Mouse (Mus musculus) T-helper 2 cell (primary cell): ENCODE measurements around the gene Golga3.

Source experiments
- in situ Hi-C: fragments of 300-600 bp; cut with MboI, MseI; formaldehyde crosslinking; loops from one replicate; pipeline ENCODE4 v1.15.1; 2025; ENCODE audit warnings: high pct_unique_total_duplicates

Golga3 gene

GRCm38 (mm10) chr5:110176362-110177020 lies at the start of gene Golga3:
Golga3 (plus strand) TSS chr5:110176701.
- in situ Hi-C loops: loop anchor here (5.0 kb wide), 1 partner anchor 56 kb away; the partner anchor contains the start of gene Ankle2

DNA sequence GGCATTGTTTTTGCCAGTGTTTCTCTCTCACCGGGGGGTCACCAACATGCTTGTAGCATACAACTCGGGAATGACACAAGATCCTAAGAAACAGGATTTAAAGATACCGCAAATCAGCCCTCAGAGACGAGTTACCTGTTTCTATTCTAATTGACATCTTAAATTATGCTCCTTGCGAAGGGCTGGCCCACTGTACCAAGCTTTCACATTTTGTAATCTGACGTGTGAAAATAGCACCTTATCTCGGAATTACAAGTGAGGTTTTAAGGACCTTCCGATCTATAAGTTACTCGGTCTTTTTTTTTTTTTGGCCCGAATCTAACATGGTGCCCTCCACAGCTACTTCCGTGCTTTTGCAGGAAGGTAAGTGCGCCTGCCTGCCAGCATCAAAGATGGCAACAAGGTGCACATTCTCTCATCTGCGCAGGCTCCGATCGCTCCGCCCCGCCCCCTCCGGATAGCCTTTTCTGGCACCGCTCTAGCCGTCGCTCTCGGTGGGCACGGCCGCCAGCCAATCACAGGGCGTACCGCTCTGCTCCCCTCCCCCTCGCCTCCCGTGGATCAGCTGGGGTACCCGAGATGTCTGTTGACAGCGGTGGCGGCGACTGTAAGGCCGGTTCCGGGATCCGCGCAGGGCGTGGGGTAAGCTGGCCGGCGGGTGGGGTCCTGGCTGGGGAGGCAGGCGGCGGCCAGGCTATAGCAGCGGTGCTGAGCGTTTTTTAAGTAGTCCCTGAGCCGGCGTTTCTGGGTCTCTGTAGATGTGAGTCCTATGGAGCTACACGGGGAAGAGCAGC lies 41.0 kb upstream of the Golga3 start, which contains the start of gene Chfr:
TSS of gene Chfr (plus strand) at position 550 of the 794 bp plus-strand sequence.
- in situ Hi-C loops: no loop called here

DNA sequence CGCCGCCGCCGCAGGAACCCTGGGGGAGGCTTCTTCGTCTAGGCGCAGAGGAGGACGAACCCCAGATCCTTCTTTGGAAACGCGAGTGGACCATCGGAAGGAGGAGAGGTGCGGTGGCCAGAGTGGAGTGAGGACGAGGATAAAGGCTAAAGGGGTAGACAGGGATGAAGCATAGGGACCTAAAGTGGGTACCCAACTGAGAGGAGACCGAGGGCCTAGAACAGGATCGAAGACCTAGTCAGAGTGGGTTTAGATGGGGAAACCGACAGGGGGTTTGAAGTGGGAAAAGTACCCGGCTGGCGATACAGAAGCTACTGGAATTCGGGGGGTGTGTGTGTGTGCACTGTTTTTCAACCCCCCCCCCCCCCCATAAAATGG lies 40.4 kb upstream of the Golga3 start:
- in situ Hi-C loops: no loop called here

- in situ Hi-C loops: no loop called here
Observed at GRCm38 (mm10) chr5:110137816-110138215, 38.7 kb upstream of the Golga3 start.

GRCm38 (mm10) chr5:110139325-110139724 lies 37.2 kb upstream of the Golga3 start:
- in situ Hi-C loops: no loop called here

DNA sequence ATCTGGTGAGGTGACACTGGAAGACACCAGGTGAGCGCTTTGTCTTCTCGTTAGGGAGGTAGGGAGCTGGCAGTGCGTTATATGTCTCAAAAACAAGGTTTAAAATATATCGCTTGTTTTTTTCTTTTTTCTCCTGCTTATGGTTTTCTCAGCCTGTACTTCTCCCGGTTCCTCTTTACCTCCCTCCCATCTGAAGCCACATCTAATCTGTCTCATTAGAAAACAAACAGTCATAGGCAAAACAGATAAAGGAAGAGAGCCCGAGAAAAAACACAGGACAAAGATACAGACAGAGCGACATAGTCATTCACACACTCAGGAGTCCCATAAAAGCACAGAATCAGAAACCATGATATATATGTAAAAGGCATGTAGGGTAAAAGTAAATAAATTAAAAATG lies 36.1 kb upstream of the Golga3 start:
- in situ Hi-C loops: no loop called here

DNA sequence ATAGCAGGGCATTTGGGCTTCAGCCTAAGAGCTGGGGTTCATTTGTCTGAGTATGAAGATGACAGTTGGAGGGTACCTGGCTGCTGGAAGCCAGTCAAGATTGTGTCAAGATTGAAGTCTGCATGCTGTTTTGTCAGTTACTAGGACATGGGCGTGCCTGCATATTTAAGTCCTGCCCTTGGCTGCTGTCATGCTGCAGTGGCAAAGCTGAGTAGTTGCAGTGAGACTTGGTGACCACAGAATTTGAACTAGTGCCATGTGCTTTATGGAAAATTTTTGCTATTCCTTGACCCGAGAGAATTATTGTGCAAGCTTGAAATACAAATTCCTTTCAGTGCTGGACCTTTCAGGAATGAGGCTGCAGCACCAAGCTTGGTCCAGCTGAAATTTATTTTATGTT lies 34.2 kb upstream of the Golga3 start:
- in situ Hi-C loops: no loop called here

- in situ Hi-C loops: no loop called here
Observed at GRCm38 (mm10) chr5:110143007-110143406, 33.5 kb upstream of the Golga3 start.

DNA sequence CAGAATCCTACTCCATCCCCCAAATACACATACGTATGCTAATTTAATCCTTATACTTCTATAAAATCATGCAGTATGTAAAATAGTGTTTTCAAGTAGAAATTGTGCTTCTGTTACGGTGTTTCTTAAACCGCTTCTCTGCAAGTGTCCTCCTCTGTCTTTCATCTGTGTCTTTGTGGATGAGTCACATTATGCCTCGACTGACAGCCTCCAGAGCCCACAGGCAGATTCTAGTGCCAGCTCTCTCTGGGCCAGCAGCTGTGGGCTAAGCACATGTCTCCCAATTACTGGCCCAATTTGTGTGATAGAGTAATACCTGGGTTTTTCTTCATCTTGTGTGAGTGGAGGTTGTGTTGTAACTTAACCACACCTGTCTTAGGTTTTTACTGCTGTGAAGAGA lies 7.1 kb upstream of the Golga3 start:
- in situ Hi-C loops: no loop called here

DNA sequence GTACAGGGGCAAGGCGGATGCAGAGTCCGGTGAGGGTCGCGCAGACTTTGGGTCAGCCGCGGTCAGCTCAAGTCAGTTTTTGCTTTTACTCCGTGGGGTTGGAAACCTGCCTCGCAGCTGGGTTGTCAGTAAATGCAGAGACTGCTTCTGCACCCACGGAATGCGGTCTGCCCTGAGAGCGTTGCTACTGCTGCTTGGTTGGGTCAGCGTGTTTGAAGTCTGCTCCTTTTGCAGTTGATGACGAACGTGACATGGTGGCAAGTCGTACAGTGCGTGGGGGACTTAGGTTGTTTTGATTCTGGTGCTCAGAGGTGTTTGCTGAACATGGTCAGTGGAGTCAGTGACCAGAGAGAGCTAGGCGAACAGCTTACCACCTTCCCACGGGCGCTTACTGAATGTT lies 520 bp downstream of the Golga3 start:
- in situ Hi-C loops: loop anchor here (5.0 kb wide), 1 partner anchor 55 kb away; the partner anchor contains the start of gene Ankle2

DNA sequence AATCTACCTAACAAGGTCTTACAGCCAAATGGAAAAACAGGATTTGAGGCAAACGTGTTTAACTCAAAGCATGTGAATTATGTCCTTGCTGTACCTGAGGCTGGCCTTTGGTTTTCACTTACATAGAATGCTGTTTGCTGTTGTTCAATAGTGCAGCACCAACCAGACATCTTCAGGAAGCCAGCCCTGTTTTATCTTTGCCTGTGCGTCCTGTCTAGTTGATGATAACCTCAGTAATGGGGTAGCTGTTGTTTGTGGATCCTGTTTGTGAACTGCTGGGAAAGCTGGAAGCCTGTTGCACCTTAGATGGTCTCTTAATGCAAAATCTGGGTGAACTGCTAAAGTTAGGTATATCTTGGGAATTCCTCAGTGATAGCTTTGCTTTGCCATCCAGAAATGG lies 2.1 kb downstream of the Golga3 start:
- in situ Hi-C loops: loop anchor here (5.0 kb wide), 1 partner anchor 54 kb away; the partner anchor contains the start of gene Ankle2

DNA sequence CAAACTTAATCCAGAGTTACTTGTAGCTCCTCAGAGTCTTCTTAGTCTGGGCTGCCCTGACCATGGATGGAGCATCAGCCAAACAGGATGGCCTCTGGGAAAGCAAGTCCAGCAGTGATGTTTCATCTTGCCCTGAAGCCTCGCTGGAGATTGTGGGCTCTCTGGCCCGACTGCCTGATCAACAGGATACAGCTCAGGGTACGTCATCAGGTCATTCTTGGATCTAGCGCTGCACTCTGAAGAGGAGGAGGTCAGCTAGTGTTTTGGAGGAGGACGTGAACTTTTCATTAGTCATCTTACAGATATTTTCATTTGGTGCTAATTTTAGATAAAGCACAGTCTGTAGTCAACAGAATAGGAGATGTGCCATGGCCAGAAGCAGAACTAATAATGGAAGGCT lies 5.2 kb downstream of the Golga3 start:
- in situ Hi-C loops: no loop called here

DNA sequence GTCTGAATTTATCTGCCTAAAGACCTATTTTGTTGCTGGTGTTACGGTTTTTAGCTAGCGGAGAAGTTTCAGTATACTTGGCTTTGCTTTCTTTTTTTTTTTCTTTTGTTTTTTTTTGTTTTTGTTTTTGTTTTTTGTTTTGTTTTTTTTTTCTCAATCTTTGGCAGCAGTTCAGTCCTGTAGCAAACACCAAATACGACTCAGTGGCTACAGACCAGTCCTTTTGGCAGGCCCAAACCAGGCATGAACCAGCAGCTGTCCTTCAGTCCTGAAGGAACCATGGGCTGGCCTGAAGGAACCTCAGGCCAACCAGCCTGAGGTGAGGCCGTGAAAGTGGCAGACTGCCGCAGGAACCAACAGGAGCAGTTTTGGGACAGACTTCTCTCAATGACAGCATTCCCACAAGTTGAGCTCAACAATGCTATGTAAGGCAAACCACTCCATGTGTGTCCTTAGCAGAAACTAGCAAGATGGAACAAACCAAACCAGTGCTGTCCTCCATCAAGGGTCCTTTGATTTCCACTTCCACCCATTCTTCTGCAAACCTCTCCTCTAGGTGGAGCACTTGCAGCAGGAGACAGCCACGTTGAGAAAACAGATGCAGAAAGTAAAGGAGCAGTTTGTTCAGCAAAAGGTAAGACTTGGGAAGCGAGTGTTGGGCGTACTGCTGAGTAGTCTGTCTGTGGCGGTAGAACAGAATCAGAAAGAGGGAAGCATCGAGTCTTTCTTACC lies 26.8 kb downstream of the Golga3 start:
- in situ Hi-C loops: no loop called here

- in situ Hi-C loops: no loop called here
Observed at GRCm38 (mm10) chr5:110204777-110205176, 28.3 kb downstream of the Golga3 start.

GRCm38 (mm10) chr5:110211312-110211711 lies 34.8 kb downstream of the Golga3 start:
- in situ Hi-C loops: no loop called here

DNA sequence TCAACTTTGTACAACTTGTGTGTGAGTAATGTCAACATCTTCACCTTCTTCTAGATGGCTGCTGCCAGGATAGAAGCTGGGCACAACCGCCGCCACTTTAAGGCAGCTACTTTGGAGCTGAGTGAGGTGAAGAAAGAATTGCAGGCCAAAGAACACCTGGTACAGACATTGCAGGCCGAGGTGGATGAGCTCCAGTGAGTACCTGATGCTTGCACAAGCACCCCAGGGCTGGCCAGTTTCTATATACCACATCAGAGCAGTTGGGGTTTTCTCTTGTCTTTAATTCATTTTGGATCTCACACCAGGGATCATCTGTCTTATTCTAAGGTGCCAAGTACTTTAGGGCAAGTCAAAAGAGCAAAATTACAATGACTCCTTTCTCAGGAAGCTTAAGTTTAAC lies 40.3 kb downstream of the Golga3 start:
- in situ Hi-C loops: no loop called here

DNA sequence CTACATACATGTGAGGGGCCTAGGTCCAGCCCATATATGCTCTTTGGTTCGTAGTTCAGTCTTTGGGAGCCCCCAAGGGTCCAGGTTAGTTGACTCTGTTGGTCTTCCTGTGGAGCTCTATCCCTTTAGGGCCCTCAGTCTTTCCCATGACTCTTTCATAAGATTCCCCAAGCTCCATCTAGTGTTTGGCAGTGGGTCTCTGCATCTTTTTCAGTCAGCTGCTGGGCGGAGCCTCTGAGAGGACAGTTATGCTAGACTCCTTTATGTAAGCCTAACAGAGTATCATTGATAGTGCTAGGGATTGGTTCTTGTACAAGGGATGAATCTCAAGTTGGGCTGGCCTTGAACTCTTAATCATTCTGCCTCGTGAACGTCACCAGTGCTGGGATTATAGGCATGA lies 43.8 kb downstream of the Golga3 start:
- in situ Hi-C loops: no loop called here

DNA sequence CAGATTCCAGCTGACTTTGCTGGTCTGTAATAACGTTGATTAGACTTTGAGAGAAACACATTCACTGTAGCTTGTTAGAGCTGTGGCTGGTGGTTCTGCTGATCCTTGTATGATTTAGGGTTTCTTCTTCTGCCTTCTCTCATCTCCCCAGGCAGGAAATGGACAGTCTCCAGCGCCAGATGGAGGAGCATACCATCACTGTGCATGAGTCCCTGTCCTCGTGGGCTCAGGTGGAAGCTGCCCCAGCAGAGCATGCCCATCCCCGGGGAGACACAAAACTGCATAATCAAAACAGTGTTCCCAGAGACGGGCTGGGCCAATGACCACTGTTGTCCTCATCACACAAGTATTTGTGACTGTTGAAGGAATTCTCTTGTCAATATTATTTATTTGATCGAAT lies 46.3 kb downstream of the Golga3 start:
- in situ Hi-C loops: no loop called here

GRCm38 (mm10) chr5:110225056-110225455 lies 48.6 kb downstream of the Golga3 start:
- in situ Hi-C loops: no loop called here

DNA sequence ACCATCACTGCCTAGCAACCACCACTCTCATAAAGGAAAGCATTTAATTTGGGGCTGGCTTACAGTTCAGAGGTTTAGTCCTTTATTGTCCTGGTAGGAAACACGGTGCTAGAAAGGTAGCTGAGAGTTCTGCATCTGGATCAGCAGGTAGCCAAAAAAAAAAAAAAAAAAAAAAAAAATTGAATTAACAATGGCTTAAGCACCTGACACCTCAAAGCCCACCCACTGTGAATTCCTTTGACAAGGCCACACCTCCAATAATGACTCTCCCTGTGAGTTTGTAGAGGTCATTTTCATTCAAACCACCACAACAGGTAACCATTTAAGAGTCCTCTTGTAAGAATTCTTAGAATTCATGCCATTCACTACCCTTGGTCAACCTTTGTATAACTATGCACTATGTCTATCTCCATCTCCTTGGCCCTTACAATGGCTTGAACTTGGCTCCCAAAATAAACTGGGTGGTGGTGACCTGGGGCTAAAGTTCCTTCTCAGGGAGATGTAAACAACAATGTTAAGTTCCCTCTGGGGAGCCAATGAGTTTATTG lies 50.9 kb downstream of the Golga3 start:
- in situ Hi-C loops: no loop called here

- in situ Hi-C loops: loop anchor here (5.0 kb wide), 2 partner anchors 52 to 53 kb away; partner anchors contain the start of gene Golga3
Observed at GRCm38 (mm10) chr5:110230401-110230779, 53.9 kb downstream of the Golga3 start.
